In genomic region chr11:115901338-115902161, GRCm38 (mm10) we compare ENCODE assay signal across 11 mouse cellular contexts. TPM values are rescaled to one million over a fixed set of nuclear protein-coding genes. Genes with fewer than 3 reads are reported as not detected.
DNase-seq lines count a peak whose midpoint lies in the region; ATAC-seq lines count a peak whose summit lies in the region.
"Had no signal": no experiment of that assay in that cellular context is flagged by ENCODE, and none has a peak within 500 bp of the region (broad histone marks: within the 10 kb centered on the region; RNA-seq: fewer than 3 reads in every experiment).

No protein-coding gene starts in this region.

- no peaks in the 10 kb centered on the region; the same call in 1 of the 2 replicates for H3K36me3 ChIP-seq in lung, embryonic 16.5 days (ENCODE audit: control insufficient read depth, insufficient read depth, low read length)
- H3K36me3 ChIP-seq in embryonic facial prominence, embryonic 13.5 days = peaks cover 17% of the 10 kb centered on the region
- 0 out of 2 replicates have a peak, but pooled peaks cover 3% of the 10 kb centered on the region for H3K36me3 ChIP-seq in hindbrain, embryonic 16.5 days (ENCODE audit: control insufficient read depth, insufficient read depth, low read length)

- H3K4me3 ChIP-seq in lung, embryonic 16.5 days (ENCODE audit: low read length) = no peak overlapping the region
- H3K4me3 ChIP-seq in embryonic facial prominence, embryonic 13.5 days = no peak overlapping the region
- H3K4me3 ChIP-seq in hindbrain, embryonic 16.5 days (ENCODE audit: low read length) = no peak overlapping the region
- H3K4me3 ChIP-seq: forebrain, embryonic 12.5 days had no signal

- no peak for ATAC-seq in lung, embryonic 16.5 days (ENCODE audit: low read depth)
- no peak for ATAC-seq in embryonic facial prominence, embryonic 13.5 days (ENCODE audit: insufficient number of reproducible peaks, insufficient read depth, low FRiP score, low TSS enrichment, low read depth)
- ATAC-seq in hindbrain, embryonic 16.5 days = no peak
- ATAC-seq in cerebellum, adult (ENCODE audit: insufficient number of reproducible peaks, low FRiP score, low TSS enrichment) = no peak
- ATAC-seq: Patski had no signal

- peak overlapping the region; percentile 8; the same call in 1 of the 2 replicates for H3K4me2 ChIP-seq in lung, embryonic 16.5 days (ENCODE audit: low read depth, low read length)
- no peak overlapping the region for H3K4me2 ChIP-seq in embryonic facial prominence, embryonic 13.5 days
- H3K4me2 ChIP-seq in hindbrain, embryonic 16.5 days (ENCODE audit: low read length) = no peak overlapping the region
- H3K4me2 ChIP-seq: forebrain, embryonic 12.5 days had no signal

- peaks cover 65% of the 10 kb centered on the region for H3K4me1 ChIP-seq in lung, embryonic 16.5 days (replicated peaks; ENCODE audit: control insufficient read depth, insufficient read depth, low read length)
- peaks cover 51% of the 10 kb centered on the region for H3K4me1 ChIP-seq in embryonic facial prominence, embryonic 13.5 days
- H3K4me1 ChIP-seq in hindbrain, embryonic 16.5 days (ENCODE audit: control insufficient read depth, insufficient read depth, low read depth, low read length) = peaks cover 4% of the 10 kb centered on the region; the same call in 1 of the 2 replicates

- H3K9me3 ChIP-seq in lung, embryonic 16.5 days (ENCODE audit: control insufficient read depth, low read length) = no peaks in the 10 kb centered on the region
- no peaks in the 10 kb centered on the region for H3K9me3 ChIP-seq in embryonic facial prominence, embryonic 13.5 days
- H3K9me3 ChIP-seq in hindbrain, embryonic 16.5 days (ENCODE audit: control insufficient read depth, low read length) = no peaks in the 10 kb centered on the region
- H3K9me3 ChIP-seq: forebrain, embryonic 12.5 days had no signal

- H3K9ac ChIP-seq in lung, embryonic 16.5 days (ENCODE audit: low read length) = 0 out of 2 replicates have a peak overlapping the region, but pooled peaks have one; percentile 29
- no peak overlapping the region for H3K9ac ChIP-seq in embryonic facial prominence, embryonic 13.5 days
- H3K9ac ChIP-seq in hindbrain, embryonic 16.5 days (ENCODE audit: low read depth, low read length) = no peak overlapping the region
- H3K9ac ChIP-seq: forebrain, embryonic 12.5 days had no signal

- DNase-seq in lung, postnatal 14 days = no peak
- peak; percentile 84 for DNase-seq in liver
- peak; percentile 70 for DNase-seq in thymus, postnatal 0 days (ENCODE audit: low spot score)
- no peak for DNase-seq in urinary bladder, adult 18-20 months (ENCODE audit: low spot score in 2 of 2)

- H3K27me3 ChIP-seq in lung, embryonic 16.5 days (ENCODE audit: control insufficient read depth, insufficient read depth, low read depth, low read length) = no peaks in the 10 kb centered on the region
- H3K27me3 ChIP-seq in embryonic facial prominence, embryonic 13.5 days = no peaks in the 10 kb centered on the region
- H3K27me3 ChIP-seq in hindbrain, embryonic 16.5 days (replicated peaks; ENCODE audit: control insufficient read depth, insufficient read depth, low read length) = no peaks in the 10 kb centered on the region
- H3K27me3 ChIP-seq: forebrain, embryonic 12.5 days; Patski had no signal

- 81% methylated on average over 9 of the region's 9 CpGs for WGBS in lung, embryonic 16.5 days
- 84% methylated on average over 9 of the region's 9 CpGs for WGBS in embryonic facial prominence, embryonic 13.5 days
- WGBS in hindbrain, embryonic 16.5 days = 91% methylated on average over 9 of the region's 9 CpGs

- 0 out of 2 replicates have a peak overlapping the region, but pooled peaks have one; percentile 8 for H3K27ac ChIP-seq in lung, embryonic 16.5 days (ENCODE audit: low read length)
- H3K27ac ChIP-seq in embryonic facial prominence, embryonic 13.5 days = peak overlapping the region; percentile 55; the same call in 1 of the 2 replicates
- no peak overlapping the region for H3K27ac ChIP-seq in hindbrain, embryonic 16.5 days (ENCODE audit: low read depth, low read length)
- H3K27ac ChIP-seq: forebrain, embryonic 12.5 days had no signal

RNA-seq across cellular contexts. Expression of gene Smim5, which starts 1.8 kb away (rescaled TPM):
- polyA plus RNA-seq in lung, embryonic 16.5 days (2015; fragmentation: Nextera tagmentation; extraction: Ambion mirVana) = 5.6 and 8.9 TPM in 2 replicates
- polyA plus RNA-seq in embryonic facial prominence, embryonic 13.5 days (2015; fragmentation: Nextera tagmentation; extraction: Ambion mirVana) = 3.3 and 3.4 TPM in 2 replicates
- 35.4 and 39.8 TPM in 2 replicates for polyA plus RNA-seq in thymus, postnatal 0 days (2015; fragmentation: Nextera tagmentation; extraction: Ambion mirVana)
- 2.5 and 3.9 TPM in 2 replicates for polyA plus RNA-seq in hindbrain, embryonic 16.5 days (2015; fragmentation: Nextera tagmentation; extraction: Ambion mirVana)

RNA-seq across cellular contexts. Expression of gene Smim6, which starts 10.3 kb away (rescaled TPM):
- 35.5 and 36.2 TPM in 2 replicates for polyA plus RNA-seq in lung, embryonic 16.5 days (2015; fragmentation: Nextera tagmentation; extraction: Ambion mirVana)
- polyA plus RNA-seq in embryonic facial prominence, embryonic 13.5 days (2015; fragmentation: Nextera tagmentation; extraction: Ambion mirVana) = 1.1 and 1.2 TPM in 2 replicates
- polyA plus RNA-seq in thymus, postnatal 0 days (2015; fragmentation: Nextera tagmentation; extraction: Ambion mirVana) = 3.8 and 4.8 TPM in 2 replicates
- 0.49 and 0.58 TPM in 2 replicates for polyA plus RNA-seq in hindbrain, embryonic 16.5 days (2015; fragmentation: Nextera tagmentation; extraction: Ambion mirVana)
- polyA plus RNA-seq: neural tube, embryonic 11.5 days had no signal

RNA-seq across cellular contexts. Expression of gene Sap30bp, which starts 31.5 kb away (rescaled TPM):
- polyA plus RNA-seq in lung, embryonic 16.5 days (2015; fragmentation: Nextera tagmentation; extraction: Ambion mirVana) = 34.3 and 36.8 TPM in 2 replicates
- polyA plus RNA-seq in embryonic facial prominence, embryonic 13.5 days (2015; fragmentation: Nextera tagmentation; extraction: Ambion mirVana) = 47.0 and 53.9 TPM in 2 replicates
- polyA plus RNA-seq in thymus, postnatal 0 days (2015; fragmentation: Nextera tagmentation; extraction: Ambion mirVana) = 47.2 and 48.8 TPM in 2 replicates
- polyA plus RNA-seq in hindbrain, embryonic 16.5 days (2015; fragmentation: Nextera tagmentation; extraction: Ambion mirVana) = 38.4 and 45.3 TPM in 2 replicates

RNA-seq across cellular contexts. Expression of gene Recql5, which starts 31.7 kb away (rescaled TPM):
- polyA plus RNA-seq in lung, embryonic 16.5 days (2015; fragmentation: Nextera tagmentation; extraction: Ambion mirVana) = 23.6 and 25.7 TPM in 2 replicates
- 22.9 and 24.9 TPM in 2 replicates for polyA plus RNA-seq in embryonic facial prominence, embryonic 13.5 days (2015; fragmentation: Nextera tagmentation; extraction: Ambion mirVana)
- polyA plus RNA-seq in thymus, postnatal 0 days (2015; fragmentation: Nextera tagmentation; extraction: Ambion mirVana) = 16.8 and 18.9 TPM in 2 replicates
- 20.2 and 21.3 TPM in 2 replicates for polyA plus RNA-seq in hindbrain, embryonic 16.5 days (2015; fragmentation: Nextera tagmentation; extraction: Ambion mirVana)

RNA-seq across cellular contexts. Expression of gene Myo15b, which starts 43.3 kb away (rescaled TPM):
- 0.83 and 2.0 TPM in 2 replicates for polyA plus RNA-seq in lung, embryonic 16.5 days (2015; fragmentation: Nextera tagmentation; extraction: Ambion mirVana)
- 0.67 and 1.0 TPM in 2 replicates for polyA plus RNA-seq in embryonic facial prominence, embryonic 13.5 days (2015; fragmentation: Nextera tagmentation; extraction: Ambion mirVana)
- polyA plus RNA-seq in thymus, postnatal 0 days (2015; fragmentation: Nextera tagmentation; extraction: Ambion mirVana) = 1.4 and 1.5 TPM in 2 replicates
- polyA plus RNA-seq in hindbrain, embryonic 16.5 days (2015; fragmentation: Nextera tagmentation; extraction: Ambion mirVana) = 0.16 and 0.31 TPM in 2 replicates

Comparison
In these comparisons a context has a peak if more than half of its experiments do, and no peak if none do; other contexts are left out.
1. DNase-seq: peak in liver (single experiment) and thymus, postnatal 0 days (single experiment); none in lung, postnatal 14 days (single experiment) and urinary bladder, adult 18-20 months (0 of 2).